Mouse (Mus musculus) frontal cortex, adult 2 months (tissue): Measurements from ENCODE around the gene Mast4. TPM values are rescaled to one million over a fixed set of nuclear protein-coding genes. Genes with fewer than 3 reads are reported as not detected.
"Not testable (repeated sequence)": the region's sequence is repeated elsewhere in the genome, so short reads cannot be mapped to it uniquely, and the experiment has no call there.

Experiments
- DNase-seq, 2 experiments: peaks; one replicate each; pipeline ENCODE4 v3.0.0; 2022; ENCODE audit warnings: low spot score in 1 of 2; ENCODE audit errors: extremely low spot score in 1 of 2
- polyA plus RNA-seq: library from polyadenylated mRNA; depleted of rRNA; stranded (reverse); fragments of >200 nt; gene quantifications from 2 replicates; pipeline ENCODE4 v1.2.3, GENCODE M21; 2012

Gene Mast4
- polyA plus RNA-seq, 1 experiment: 18.2 TPM

DNA sequence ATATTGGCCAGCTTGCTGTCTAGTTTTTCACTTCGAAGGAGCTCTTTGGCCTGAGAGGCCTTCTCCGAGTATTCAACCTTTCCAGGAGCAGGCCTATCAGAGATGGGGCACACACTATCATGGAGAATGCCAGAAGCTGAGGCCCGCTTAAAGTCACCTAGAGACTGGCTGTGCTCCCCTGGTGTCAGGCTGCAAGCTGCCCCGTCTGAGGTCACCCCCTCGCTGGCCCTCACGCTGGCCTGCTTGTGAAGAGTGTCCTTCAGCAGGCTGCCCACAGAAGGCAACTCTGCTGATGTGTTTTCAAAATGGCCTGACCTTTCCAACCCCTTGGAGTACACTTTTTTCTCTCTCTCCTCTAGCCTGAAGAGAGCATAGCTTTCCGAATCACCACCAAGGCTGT is 596.5 kb downstream of the Mast4 start:
- DNase-seq: no peak

GRCm38 (mm10) chr13:102733063-102733462 is 601.2 kb downstream of the Mast4 start:
- no peak for DNase-seq

DNA sequence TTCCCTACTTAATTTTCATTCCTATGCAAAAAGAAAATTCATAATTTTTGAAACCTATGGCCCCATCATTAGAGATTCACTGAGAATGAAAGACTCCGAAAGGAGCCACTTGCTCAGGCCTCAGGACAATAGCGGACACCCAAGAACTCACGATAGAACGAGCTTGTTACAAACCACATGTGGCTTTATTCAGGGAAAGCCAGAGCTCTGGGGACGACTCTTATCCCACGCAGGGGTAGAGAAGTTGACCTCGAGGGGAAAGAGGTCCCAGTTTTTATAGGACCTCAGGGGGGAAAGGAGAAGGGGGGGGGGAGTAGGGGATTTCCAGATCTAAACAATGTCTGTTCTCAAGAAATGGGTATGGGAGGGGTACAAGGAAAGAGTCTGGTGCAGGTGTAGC is 605.3 kb downstream of the Mast4 start:
- DNase-seq: not testable (repeated sequence)

DNA sequence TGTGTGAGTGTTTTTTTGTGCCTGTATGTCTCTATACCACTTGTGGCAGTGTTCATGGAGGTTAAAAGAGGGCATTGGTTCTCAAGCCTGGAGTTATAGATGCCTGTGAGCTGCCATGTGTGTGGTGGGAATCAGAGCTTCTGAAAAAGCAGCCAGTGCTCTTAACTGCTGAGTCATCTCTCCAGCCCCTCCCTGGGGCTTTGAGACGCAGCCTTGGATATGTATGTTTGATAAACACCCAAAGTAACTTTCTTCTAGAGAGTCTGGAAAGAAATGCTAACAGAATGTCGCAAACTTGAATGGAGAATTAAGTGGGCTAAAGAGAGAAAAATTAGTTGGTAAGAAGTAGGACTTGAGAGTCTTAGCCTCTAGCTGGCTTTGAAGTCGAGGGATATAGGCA is 606.3 kb downstream of the Mast4 start:
- DNase-seq: no peak

DNA sequence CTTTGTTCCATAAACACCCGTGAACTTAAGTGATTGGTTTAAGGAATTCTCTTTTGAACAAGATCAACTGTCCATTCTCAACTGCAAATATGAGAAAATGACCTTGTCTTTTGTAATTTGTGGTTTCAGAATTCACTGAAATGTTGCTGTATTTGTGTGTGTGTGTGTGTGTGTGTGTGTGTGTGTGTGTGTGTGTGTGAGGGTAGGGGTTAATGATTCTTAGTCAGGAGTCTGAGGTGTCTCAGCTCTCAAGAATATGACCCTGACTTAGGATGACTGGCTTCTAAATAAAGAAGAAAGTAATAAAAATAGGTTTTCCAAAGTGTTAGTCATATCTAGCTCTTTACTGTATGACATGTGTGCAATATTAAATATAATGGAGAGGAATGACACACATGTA is 607.4 kb downstream of the Mast4 start:
- no peak for DNase-seq

DNA sequence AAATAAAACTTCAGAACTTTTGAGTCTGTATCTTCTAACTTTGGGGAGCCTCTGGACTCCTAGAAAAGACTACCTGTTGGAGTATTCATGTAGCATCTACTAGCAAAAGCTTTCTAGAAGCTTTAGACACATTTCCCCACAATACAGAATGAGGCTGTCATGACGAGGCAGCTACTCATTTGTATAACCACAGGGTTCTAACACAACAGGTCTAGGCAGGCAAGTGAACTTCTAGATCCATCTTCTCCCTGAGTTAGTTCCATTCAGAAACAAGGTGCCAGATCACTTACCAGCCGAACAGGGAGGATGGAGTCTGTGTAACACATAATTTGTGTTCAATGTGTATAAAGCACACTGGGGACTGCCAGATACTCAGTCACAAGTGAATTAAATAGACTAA is 608.4 kb downstream of the Mast4 start:
- DNase-seq: no peak

GRCm38 (mm10) chr13:102725416-102725815 is 608.9 kb downstream of the Mast4 start:
- peak in 1 of 2 experiments; percentile 18 for DNase-seq

- no peak for DNase-seq
Observed at GRCm38 (mm10) chr13:102716973-102717372, 617.3 kb downstream of the Mast4 start.

- DNase-seq: no peak
Observed at GRCm38 (mm10) chr13:102700744-102701143, 633.6 kb downstream of the Mast4 start.

DNA sequence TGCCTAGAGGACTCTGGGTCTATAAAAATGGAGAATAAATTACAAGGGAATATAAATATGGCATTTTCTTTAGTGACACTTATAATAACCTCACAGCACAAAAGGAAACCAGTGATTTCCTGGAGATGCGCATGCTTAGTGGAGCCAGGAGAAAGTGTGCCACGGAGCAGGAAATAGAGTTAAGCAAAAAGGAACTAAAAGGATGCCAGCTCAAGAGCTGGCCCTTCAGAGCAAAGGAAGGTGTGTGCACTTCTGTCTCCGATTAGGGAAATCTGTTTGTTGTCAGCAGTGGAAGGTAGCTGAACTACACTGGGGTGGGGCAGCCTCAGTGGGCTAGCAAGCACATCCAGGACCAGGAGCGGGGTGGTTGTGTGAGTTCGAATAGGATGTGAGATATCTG is 634.1 kb downstream of the Mast4 start:
- no peak for DNase-seq

DNA sequence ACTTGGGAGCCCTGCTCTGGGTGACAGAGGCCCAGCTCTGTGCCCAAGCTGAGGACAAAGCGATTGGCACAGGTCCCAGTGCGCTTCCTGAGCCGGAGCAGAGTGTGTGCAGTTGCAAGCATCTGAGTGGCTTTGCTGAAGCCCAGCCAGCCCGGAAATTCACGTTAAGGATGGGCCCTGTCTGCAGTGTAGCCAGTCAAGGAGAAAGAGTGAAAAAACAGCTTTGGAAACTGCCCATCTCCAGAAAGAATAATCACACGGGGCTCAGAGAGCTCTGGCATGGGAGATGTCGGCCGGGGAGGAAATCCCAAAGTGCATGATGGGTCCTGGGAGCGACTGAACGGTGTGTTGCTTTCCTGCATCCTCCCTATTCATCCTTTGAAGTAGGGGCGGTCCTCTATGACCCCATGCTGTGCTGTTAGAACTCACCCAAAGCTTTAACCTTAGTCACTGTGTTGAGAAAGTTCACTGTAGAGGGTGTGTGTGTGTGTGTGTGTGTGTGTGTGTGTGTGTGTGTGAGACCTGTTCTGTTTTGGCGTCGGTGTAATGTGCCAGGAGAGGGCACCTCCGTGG is 635.5 kb downstream of the Mast4 start:
- peak in 1 of 2 experiments; percentile 56 for DNase-seq

DNA sequence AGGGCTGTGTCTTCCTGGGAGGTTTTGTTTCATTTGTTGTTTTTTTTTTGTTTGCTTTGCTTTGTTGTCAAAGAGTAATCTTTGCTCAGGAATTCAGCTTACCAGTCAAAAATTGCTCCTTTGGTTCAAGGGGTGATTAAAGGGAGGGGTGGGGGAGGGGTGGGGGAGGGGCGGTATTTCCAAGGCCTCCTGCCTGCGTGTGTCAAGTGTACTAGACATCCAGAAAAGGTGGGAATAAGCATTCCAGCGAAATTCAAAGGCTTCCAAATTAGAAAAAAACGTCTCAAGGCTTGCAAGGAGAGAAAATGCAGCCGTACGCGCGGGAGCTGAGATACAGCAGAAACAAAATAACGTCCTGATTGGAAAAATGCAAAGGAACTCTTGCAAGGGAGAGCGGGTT is 636.0 kb downstream of the Mast4 start:
- DNase-seq: no peak

- DNase-seq: no peak
Observed at GRCm38 (mm10) chr13:102695121-102695905, 639.0 kb downstream of the Mast4 start.

DNA sequence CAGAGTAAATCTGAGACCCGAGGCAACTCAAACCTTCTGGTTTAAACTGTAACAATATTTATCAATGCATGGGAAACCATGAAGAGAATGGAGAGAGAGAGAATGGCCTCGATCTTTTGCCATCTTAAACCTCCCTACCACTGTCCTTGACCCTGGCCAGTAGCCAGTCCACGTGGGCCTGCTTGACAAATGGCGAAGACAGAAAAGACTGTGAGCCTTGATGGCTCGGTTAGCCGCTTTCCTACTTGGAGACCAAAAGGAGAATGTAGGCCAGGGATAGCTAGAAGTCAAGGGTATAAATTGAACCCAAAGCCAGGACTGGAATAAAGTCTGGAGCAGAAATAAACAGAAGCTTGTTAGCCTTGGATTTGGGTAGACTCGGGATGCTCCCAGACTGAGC is 640.1 kb downstream of the Mast4 start:
- DNase-seq: no peak

GRCm38 (mm10) chr13:102693341-102693801 is 640.9 kb downstream of the Mast4 start, which contains the start of gene Cd180:
Cd180 (plus strand) TSS chr13:102693558.
- no peak for DNase-seq

DNA sequence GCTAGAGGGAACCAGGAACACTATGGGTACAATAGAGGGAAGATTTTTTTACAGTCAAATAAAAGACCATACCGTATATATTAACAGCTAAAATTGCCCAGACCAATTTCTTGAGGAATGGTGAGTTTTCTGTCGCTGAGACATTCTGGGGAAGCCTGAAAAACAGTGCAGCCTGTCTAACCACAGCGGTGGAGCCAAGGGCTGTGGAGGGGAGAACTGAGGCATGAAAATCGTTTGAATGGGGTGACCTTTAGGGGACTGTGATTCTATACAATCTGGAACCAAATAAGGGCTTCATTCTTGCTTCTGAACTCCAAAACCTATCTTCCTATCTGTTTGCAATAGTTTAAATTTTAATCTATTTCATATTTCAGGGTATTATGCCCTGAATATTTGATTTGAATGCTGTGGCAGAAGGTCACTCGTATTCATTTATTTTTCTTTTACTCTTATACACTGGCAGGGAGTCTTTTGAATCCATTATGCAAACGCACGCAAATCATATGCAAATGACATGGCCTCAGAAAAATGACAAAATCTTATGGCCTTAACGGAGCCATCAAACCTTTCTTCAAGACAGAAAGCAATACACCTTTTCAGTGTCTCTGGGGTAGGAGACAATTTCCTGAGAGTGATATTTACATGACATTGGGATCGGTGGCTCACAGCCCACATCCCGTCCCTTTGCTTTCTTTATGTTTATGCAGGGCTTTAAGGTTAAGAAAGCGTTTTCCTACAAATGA is 642.7 kb downstream of the Mast4 start:
- DNase-seq: no peak

DNA sequence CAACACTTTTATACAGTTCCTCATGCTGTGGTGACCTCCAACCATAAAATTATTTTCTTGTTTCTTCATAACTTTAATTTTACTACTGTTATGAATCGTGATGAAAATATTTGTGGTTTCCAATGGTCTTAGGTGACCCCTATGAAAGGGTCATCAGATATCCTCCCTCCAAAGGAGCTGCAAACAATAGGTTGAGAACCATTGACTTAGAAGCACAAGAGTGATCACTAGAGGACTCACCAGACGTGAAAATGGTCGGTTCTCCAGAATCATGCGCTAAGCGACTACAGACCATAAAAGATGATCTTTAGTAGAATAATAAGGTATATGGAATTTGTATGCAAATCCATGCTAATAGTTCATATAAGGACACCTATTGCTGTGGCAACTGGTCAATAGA is 644.1 kb downstream of the Mast4 start:
- no peak for DNase-seq

DNA sequence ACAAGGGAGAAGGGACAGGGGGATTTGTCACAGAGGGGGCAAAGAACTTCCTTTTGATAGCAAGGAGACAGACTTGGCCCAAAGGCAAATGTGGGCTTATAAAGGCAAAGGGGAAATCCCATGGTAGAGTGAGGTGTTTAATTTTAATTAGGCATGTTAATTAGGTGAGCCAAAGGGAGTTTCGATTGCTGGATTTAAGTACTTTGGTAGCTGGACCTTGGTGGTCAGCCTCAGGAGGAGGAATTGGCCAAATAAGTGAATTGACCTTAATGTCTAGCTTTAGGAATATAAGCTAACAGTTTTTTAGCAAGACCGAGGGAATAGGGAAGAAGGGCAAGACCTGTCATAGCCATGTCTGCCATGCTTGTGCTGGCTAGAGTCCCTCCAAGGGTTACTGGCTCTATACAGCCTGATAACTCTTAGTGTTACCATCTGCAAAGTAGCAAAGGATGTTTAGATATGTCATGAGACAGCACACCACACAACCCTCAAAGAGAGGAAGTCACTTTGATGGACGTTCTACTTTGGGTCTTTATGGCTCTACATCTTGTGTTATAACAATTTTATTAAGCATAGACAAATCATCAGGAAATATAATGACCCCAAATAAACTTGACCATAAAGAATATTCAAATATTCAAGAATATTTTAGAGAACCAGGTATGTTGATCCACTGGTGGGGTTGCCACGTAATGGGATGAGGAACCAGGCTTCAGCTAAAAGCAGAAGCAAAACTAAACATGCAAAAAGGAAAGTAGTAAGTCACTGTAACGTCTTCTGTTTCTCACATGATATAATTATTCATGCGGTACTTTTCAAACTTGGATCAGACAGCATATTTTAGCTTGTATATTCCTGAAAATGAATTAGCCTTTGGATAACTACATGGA is 644.9 kb downstream of the Mast4 start:
- no peak for DNase-seq

DNA sequence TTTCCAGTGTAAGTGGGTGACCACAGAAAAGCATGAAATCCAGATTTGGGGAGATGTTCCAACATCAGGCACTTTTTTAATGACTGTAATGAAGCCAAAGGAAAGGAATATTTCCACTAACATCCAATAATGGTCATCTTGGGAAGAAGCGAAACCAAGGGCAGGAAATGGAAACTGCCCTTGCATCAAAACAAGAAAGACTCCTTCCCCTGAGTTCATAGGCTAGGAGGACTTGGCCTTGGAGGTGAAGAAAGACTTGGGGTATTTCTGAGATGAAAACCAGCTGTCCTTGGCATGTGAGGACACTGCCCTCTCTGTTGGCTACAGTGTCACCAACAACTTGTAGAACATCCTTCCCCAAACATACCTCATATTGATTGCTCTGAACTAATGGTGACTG is 646.2 kb downstream of the Mast4 start:
- no peak for DNase-seq

- no peak for DNase-seq
Observed at GRCm38 (mm10) chr13:102684890-102685289, 649.4 kb downstream of the Mast4 start.
